Mouse (Mus musculus) erythroblast, embryonic 14.5 days (primary cell): ENCODE data around the gene Frmd5. TPM values are rescaled to one million over a fixed set of nuclear protein-coding genes. Genes with fewer than 3 reads are reported as not detected.

ENCODE experiments used
- H3K27me3 ChIP-seq: 2 replicates; pipeline ENCODE4 v1.6.1; 2012; ENCODE audit warnings: inconsistent platforms; ENCODE audit not compliant: control insufficient read depth
- H3K36me3 ChIP-seq: 2 replicates; pipeline ENCODE4 v1.6.1; 2012; ENCODE audit warnings: mild to moderate bottlenecking, inconsistent platforms; ENCODE audit not compliant: control insufficient read depth
- H3K4me1 ChIP-seq: 2 replicates; pipeline ENCODE4 v1.6.1; 2012; ENCODE audit warnings: inconsistent platforms; ENCODE audit not compliant: control insufficient read depth
- H3K4me3 ChIP-seq: replicated peaks from 2 replicates; pipeline ENCODE3; 2012; ENCODE audit warnings: moderate library complexity, mild to moderate bottlenecking, inconsistent platforms
- H3K9me3 ChIP-seq: 2 replicates; pipeline ENCODE4 v1.6.1; 2012; ENCODE audit warnings: low read length, inconsistent platforms, mixed read lengths; ENCODE audit not compliant: control insufficient read depth
- GATA1 ChIP-seq: IDR thresholded peaks from 2 replicates; pipeline ENCODE4 v1.6.1; 2012; ENCODE audit warnings: low read length, inconsistent platforms, mixed read lengths
- TAL1 ChIP-seq: IDR thresholded peaks from 3 replicates; pipeline ENCODE4 v1.6.1; 2012; ENCODE audit warnings: low read length, inconsistent platforms, mixed read lengths
- polyA plus RNA-seq: library from polyadenylated mRNA; stranded (reverse); fragments of >175 nt; gene quantifications from 2 replicates; pipeline ENCODE4 v1.2.3, GENCODE M21; 2012

Gene Frmd5
- polyA plus RNA-seq, 1 experiment = not detected

DNA sequence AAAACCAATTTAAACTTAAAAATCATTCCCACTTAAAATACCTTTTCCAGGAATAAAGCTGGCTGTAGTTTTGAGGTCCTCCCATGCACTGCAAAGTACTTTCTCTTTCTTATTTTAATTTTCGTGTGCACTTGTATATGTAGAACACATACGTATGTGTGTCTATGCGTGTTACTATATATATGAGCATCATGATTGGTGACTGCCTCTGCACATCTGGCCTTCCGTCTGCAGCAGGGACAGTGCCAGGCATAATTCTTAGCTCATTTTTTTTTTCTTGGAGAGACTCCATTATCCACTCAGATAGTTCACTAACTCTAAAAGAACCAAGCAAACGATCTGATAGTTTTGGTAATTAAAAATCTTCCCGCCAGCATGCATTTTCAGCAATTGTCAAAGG is 56.8 kb downstream of the Frmd5 start:
- no peaks in the 10 kb centered on the region for H3K36me3 ChIP-seq
- H3K4me1 ChIP-seq = no peaks in the 10 kb centered on the region
- no peaks in the 10 kb centered on the region for H3K9me3 ChIP-seq
- no peak overlapping the region for H3K4me3 ChIP-seq
- H3K27me3 ChIP-seq = no peaks in the 10 kb centered on the region
- no peak for TF ChIP-seq GATA1
- no peak for TF ChIP-seq TAL1

- TF ChIP-seq TAL1 = no peak
- TF ChIP-seq GATA1 = no peak
- Histone ChIP-seq H3K4me3 (no peak overlapping the region), H3K36me3 (no peaks in the 10 kb centered on the region), H3K27me3 (no peaks in the 10 kb centered on the region), H3K9me3 (no peaks in the 10 kb centered on the region), H3K4me1 (no peaks in the 10 kb centered on the region)
Measured at GRCm38 (mm10) chr2:121741151-121741550, 65.7 kb downstream of the Frmd5 start.

DNA sequence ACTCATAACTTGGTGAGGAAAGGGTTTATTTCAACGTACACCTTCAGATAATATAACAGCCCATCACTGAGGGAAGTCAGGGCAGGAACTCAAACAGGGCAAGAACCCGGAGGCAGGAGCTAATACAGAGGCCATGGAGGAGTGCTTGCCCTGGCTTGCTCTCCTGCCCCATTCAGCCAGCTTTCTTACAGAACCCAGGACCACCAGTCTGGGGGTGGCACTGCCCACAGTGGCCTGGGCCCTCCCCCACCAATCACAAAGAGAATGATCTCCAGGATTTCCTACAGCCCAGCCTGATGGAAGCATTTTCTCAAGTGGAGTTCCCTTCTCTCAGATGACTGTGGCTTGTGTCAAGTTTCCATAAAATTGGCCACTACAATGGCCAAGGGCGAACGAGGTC is 67.5 kb downstream of the Frmd5 start:
- H3K9me3 ChIP-seq = no peaks in the 10 kb centered on the region
- no peak overlapping the region for H3K4me3 ChIP-seq
- H3K4me1 ChIP-seq = no peaks in the 10 kb centered on the region
- H3K36me3 ChIP-seq = no peaks in the 10 kb centered on the region
- TF ChIP-seq TAL1 (no peak), GATA1 (no peak)
- no peaks in the 10 kb centered on the region for H3K27me3 ChIP-seq

- TF ChIP-seq GATA1 = no peak
- TF ChIP-seq TAL1 = no peak
- H3K4me1 ChIP-seq = no peaks in the 10 kb centered on the region
- H3K27me3 ChIP-seq = no peaks in the 10 kb centered on the region
- H3K4me3 ChIP-seq = no peak overlapping the region
- H3K9me3 ChIP-seq = no peaks in the 10 kb centered on the region
- no peaks in the 10 kb centered on the region for H3K36me3 ChIP-seq
Measured at GRCm38 (mm10) chr2:121733426-121733825, 73.5 kb downstream of the Frmd5 start.

GRCm38 (mm10) chr2:121730486-121730885 is 76.4 kb downstream of the Frmd5 start:
- H3K9me3 ChIP-seq = no peaks in the 10 kb centered on the region
- no peaks in the 10 kb centered on the region for H3K27me3 ChIP-seq
- TF ChIP-seq GATA1 (no peak), TAL1 (no peak)
- 0 out of 2 replicates have a peak, but pooled peaks cover 2% of the 10 kb centered on the region for H3K4me1 ChIP-seq
- H3K36me3 ChIP-seq = no peaks in the 10 kb centered on the region
- H3K4me3 ChIP-seq = no peak overlapping the region

- no peaks in the 10 kb centered on the region for H3K9me3 ChIP-seq
- no peak for TF ChIP-seq GATA1
- no peak for TF ChIP-seq TAL1
- no peaks in the 10 kb centered on the region for H3K36me3 ChIP-seq
- H3K4me1 ChIP-seq = peaks cover 4% of the 10 kb centered on the region; the same call in 1 of the 2 replicates
- no peaks in the 10 kb centered on the region for H3K27me3 ChIP-seq
- H3K4me3 ChIP-seq = no peak overlapping the region
Measured at GRCm38 (mm10) chr2:121728907-121729575, 77.8 kb downstream of the Frmd5 start.

DNA sequence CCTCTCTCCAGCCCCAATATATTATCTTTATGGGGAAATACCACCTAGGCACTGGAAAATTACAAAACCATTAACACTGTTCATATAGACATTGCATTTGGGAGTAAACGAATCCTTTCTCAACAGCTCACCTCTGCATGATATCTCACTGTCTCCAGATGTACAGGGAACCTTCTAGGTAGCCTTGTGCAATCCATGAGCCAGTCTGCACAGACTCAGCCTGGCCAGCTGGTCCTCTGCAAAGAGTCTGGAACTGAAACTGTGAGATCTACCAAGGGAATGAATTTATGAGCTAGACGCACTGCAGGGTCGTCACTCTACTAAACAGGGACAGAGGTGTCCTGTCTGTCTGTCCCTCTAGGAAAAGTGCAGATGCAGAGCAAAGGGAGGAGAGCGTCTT is 82.0 kb downstream of the Frmd5 start:
- TF ChIP-seq GATA1 = no peak
- TF ChIP-seq TAL1 = no peak
- H3K27me3 ChIP-seq = no peaks in the 10 kb centered on the region
- no peak overlapping the region for H3K4me3 ChIP-seq
- peaks cover 4% of the 10 kb centered on the region; the same call in 1 of the 2 replicates for H3K4me1 ChIP-seq
- no peaks in the 10 kb centered on the region for H3K9me3 ChIP-seq
- no peaks in the 10 kb centered on the region for H3K36me3 ChIP-seq

DNA sequence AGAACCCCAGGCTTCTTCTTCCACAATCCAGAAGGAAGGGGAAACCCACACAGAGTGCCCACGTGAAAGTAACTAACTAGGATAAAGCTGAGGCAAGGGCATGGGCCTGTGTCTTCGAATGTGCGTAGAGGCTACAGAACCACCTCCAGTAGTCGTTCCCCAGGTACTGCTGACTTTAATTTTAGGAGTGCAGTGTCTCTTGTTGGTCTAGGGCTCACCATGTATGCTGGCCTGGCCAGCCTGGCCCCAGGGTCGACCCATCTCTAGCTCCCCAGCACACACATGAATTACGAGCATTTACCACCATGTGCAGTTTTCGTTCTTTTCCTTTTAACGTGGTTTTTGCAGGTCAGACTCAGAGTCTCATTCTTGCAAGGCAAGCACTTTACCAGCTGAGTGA is 83.1 kb downstream of the Frmd5 start:
- TF ChIP-seq GATA1 (no peak), TAL1 (no peak)
- Histone ChIP-seq H3K4me1 (peaks cover 4% of the 10 kb centered on the region; the same call in 1 of the 2 replicates), H3K27me3 (no peaks in the 10 kb centered on the region), H3K36me3 (no peaks in the 10 kb centered on the region), H3K9me3 (no peaks in the 10 kb centered on the region), H3K4me3 (no peak overlapping the region)

- Histone ChIP-seq H3K36me3 (no peaks in the 10 kb centered on the region), H3K4me1 (no peaks in the 10 kb centered on the region), H3K4me3 (no peak overlapping the region), H3K27me3 (no peaks in the 10 kb centered on the region), H3K9me3 (no peaks in the 10 kb centered on the region)
- TF ChIP-seq GATA1 = no peak
- no peak for TF ChIP-seq TAL1
Measured at GRCm38 (mm10) chr2:121719000-121719399, 87.9 kb downstream of the Frmd5 start.

- Histone ChIP-seq H3K27me3 (no peaks in the 10 kb centered on the region), H3K9me3 (no peaks in the 10 kb centered on the region), H3K36me3 (no peaks in the 10 kb centered on the region), H3K4me3 (no peak overlapping the region), H3K4me1 (peaks cover 4% of the 10 kb centered on the region)
- TF ChIP-seq GATA1 (no peak), TAL1 (no peak)
Measured at GRCm38 (mm10) chr2:121717133-121717532, 89.8 kb downstream of the Frmd5 start.
